Mouse (Mus musculus): Measurements from ENCODE around the gene Col4a4. TPM values are rescaled to one million over a fixed set of nuclear protein-coding genes. Genes with fewer than 3 reads are reported as not detected.

Gene Col4a4
- polyA plus RNA-seq, 2 experiments = 0.02 to 0.08 TPM

GRCm38 (mm10) chr1:82545199-82545960, 41.3 kb downstream of the Col4a4 start:
- no peaks in the 10 kb centered on the region for H3K27me3 ChIP-seq (ENCODE audit: control insufficient read depth, insufficient read depth, low read length)
- H3K9me3 ChIP-seq (ENCODE audit: control insufficient read depth, low read length) = no peaks in the 10 kb centered on the region
- H3K36me3 ChIP-seq (replicated peaks; ENCODE audit: control insufficient read depth, insufficient read depth, low read depth) = no peaks in the 10 kb centered on the region
- ATAC-seq (ENCODE audit: insufficient read depth) (no peak), DNase-seq (ENCODE audit: low read depth in 3 of 3, low spot score in 3 of 3) (no peak)
- no peak overlapping the region for H3K9ac ChIP-seq (replicated peaks)
- H3K4me2 ChIP-seq (ENCODE audit: low read depth) = no peak overlapping the region
- 61% methylated on average over 8 of the region's 8 CpGs for WGBS (ENCODE audit: insufficient replicate concordance)
- H3K4me3 ChIP-seq (ENCODE audit: insufficient read depth in 1 of 2, low read depth in 2 of 2, low read length in 2 of 2) = no peak overlapping the region
- H3K27ac ChIP-seq = no peak overlapping the region
- H3K4me1 ChIP-seq (replicated peaks; ENCODE audit: control insufficient read depth in 2 of 2, insufficient read depth in 2 of 2, low read length in 1 of 2) = no peaks in the 10 kb centered on the region
- TF ChIP-seq EP300 (IDR thresholded peaks at IDR 0.05; ENCODE audit: low read depth) (no peak), CTCF (IDR thresholded peaks at IDR 0.05; ENCODE audit: low read depth) (no peak)

- Histone ChIP-seq H3K4me1 (replicated peaks; ENCODE audit: control insufficient read depth in 2 of 2, insufficient read depth in 2 of 2, low read length in 1 of 2) (no peaks in the 10 kb centered on the region), H3K36me3 (replicated peaks; ENCODE audit: control insufficient read depth, insufficient read depth, low read depth) (no peaks in the 10 kb centered on the region), H3K4me2 (ENCODE audit: low read depth) (no peak overlapping the region), H3K9ac (replicated peaks) (no peak overlapping the region), H3K27ac (no peak overlapping the region), H3K9me3 (ENCODE audit: control insufficient read depth, low read length) (no peaks in the 10 kb centered on the region), H3K4me3 (ENCODE audit: insufficient read depth in 1 of 2, low read depth in 2 of 2, low read length in 2 of 2) (no peak overlapping the region), H3K27me3 (ENCODE audit: control insufficient read depth, insufficient read depth, low read length) (no peaks in the 10 kb centered on the region)
- no peak for TF ChIP-seq CTCF (IDR thresholded peaks at IDR 0.05; ENCODE audit: low read depth)
- TF ChIP-seq EP300 (IDR thresholded peaks at IDR 0.05; ENCODE audit: low read depth) = no peak
- ATAC-seq (ENCODE audit: insufficient read depth) (no peak), DNase-seq (ENCODE audit: low read depth in 3 of 3, low spot score in 3 of 3) (no peak)
- WGBS (ENCODE audit: insufficient replicate concordance) = 58% methylated on average over 6 of the region's 6 CpGs
These were observed 42.0 kb downstream of the Col4a4 start for GRCm38 (mm10) chr1:82544419-82545185.

- TF ChIP-seq EP300 (IDR thresholded peaks at IDR 0.05; ENCODE audit: low read depth) (no peak), CTCF (IDR thresholded peaks at IDR 0.05; ENCODE audit: low read depth) (no peak)
- Histone ChIP-seq H3K4me2 (ENCODE audit: low read depth) (no peak overlapping the region), H3K27ac (no peak overlapping the region), H3K36me3 (replicated peaks; ENCODE audit: control insufficient read depth, insufficient read depth, low read depth) (no peaks in the 10 kb centered on the region), H3K9me3 (ENCODE audit: control insufficient read depth, low read length) (no peaks in the 10 kb centered on the region), H3K9ac (replicated peaks) (no peak overlapping the region), H3K4me1 (replicated peaks; ENCODE audit: control insufficient read depth in 2 of 2, insufficient read depth in 2 of 2, low read length in 1 of 2) (no peaks in the 10 kb centered on the region), H3K27me3 (ENCODE audit: control insufficient read depth, insufficient read depth, low read length) (no peaks in the 10 kb centered on the region), H3K4me3 (ENCODE audit: insufficient read depth in 1 of 2, low read depth in 2 of 2, low read length in 2 of 2) (no peak overlapping the region)
- no peak for DNase-seq (ENCODE audit: low read depth in 3 of 3, low spot score in 3 of 3)
- no peak for ATAC-seq (ENCODE audit: insufficient read depth)
- WGBS (ENCODE audit: insufficient replicate concordance) = 84% methylated on average over 2 of the region's 2 CpGs
These were observed 42.7 kb downstream of the Col4a4 start for GRCm38 (mm10) chr1:82543934-82544333.

GRCm38 (mm10) chr1:82540056-82540455, 46.6 kb downstream of the Col4a4 start:
- Histone ChIP-seq H3K4me1 (replicated peaks; ENCODE audit: control insufficient read depth in 2 of 2, insufficient read depth in 2 of 2, low read length in 1 of 2) (no peaks in the 10 kb centered on the region), H3K36me3 (replicated peaks; ENCODE audit: control insufficient read depth, insufficient read depth, low read depth) (no peaks in the 10 kb centered on the region), H3K27ac (no peak overlapping the region), H3K9ac (replicated peaks) (no peak overlapping the region), H3K4me2 (ENCODE audit: low read depth) (no peak overlapping the region), H3K4me3 (ENCODE audit: insufficient read depth in 1 of 2, low read depth in 2 of 2, low read length in 2 of 2) (no peak overlapping the region), H3K27me3 (ENCODE audit: control insufficient read depth, insufficient read depth, low read length) (no peaks in the 10 kb centered on the region), H3K9me3 (ENCODE audit: control insufficient read depth, low read length) (no peaks in the 10 kb centered on the region)
- DNase-seq (ENCODE audit: low read depth in 3 of 3, low spot score in 3 of 3) (no peak), ATAC-seq (ENCODE audit: insufficient read depth) (no peak)
- TF ChIP-seq CTCF (IDR thresholded peaks at IDR 0.05; ENCODE audit: low read depth) (no peak), EP300 (IDR thresholded peaks at IDR 0.05; ENCODE audit: low read depth) (no peak)
- 51% methylated on average over 5 of the region's 5 CpGs for WGBS (ENCODE audit: insufficient replicate concordance)

GRCm38 (mm10) chr1:82537848-82538247, 48.8 kb downstream of the Col4a4 start:
- Histone ChIP-seq H3K27ac (no peak overlapping the region), H3K4me3 (ENCODE audit: insufficient read depth in 1 of 2, low read depth in 2 of 2, low read length in 2 of 2) (no peak overlapping the region), H3K4me2 (ENCODE audit: low read depth) (no peak overlapping the region), H3K36me3 (replicated peaks; ENCODE audit: control insufficient read depth, insufficient read depth, low read depth) (no peaks in the 10 kb centered on the region), H3K9me3 (ENCODE audit: control insufficient read depth, low read length) (no peaks in the 10 kb centered on the region), H3K4me1 (replicated peaks; ENCODE audit: control insufficient read depth in 2 of 2, insufficient read depth in 2 of 2, low read length in 1 of 2) (no peaks in the 10 kb centered on the region), H3K27me3 (ENCODE audit: control insufficient read depth, insufficient read depth, low read length) (no peaks in the 10 kb centered on the region), H3K9ac (replicated peaks) (no peak overlapping the region)
- TF ChIP-seq EP300 (IDR thresholded peaks at IDR 0.05; ENCODE audit: low read depth) (no peak), CTCF (IDR thresholded peaks at IDR 0.05; ENCODE audit: low read depth) (no peak)
- ATAC-seq (ENCODE audit: insufficient read depth) (no peak), DNase-seq (ENCODE audit: low read depth in 3 of 3, low spot score in 3 of 3) (no peak)
- WGBS (ENCODE audit: insufficient replicate concordance) = 48% methylated on average over 3 of the region's 3 CpGs

All from liver, embryonic 14.5 days (tissue).